ENCODE assay signal across 19 mouse cellular contexts in the genomic region with DNA sequence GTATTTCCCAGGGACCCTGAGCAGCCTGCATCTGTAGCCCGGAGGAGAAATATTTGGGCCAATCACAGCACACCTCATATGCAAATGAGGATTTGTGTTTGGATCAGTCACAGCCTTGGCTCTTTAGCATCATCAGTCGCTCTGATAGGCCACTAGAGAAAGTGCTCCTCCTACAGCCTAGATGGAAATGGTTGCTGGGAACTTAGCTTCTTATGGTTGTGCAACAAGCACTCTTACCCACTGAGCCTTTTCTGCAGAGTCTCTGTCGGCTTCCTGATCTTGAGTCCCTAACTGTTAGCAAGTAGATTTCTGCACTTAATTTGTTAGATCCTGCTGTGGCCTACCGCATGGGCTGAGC. TPM values are rescaled to one million over a fixed set of nuclear protein-coding genes. Genes with fewer than 3 reads are reported as not detected.
DNase-seq lines count a peak whose midpoint lies in the region; ATAC-seq and TF ChIP-seq lines count a peak whose summit lies in the region.
"Had no signal": no experiment of that assay in that cellular context is flagged by ENCODE, and none has a peak within 500 bp of the region (broad histone marks: within the 10 kb centered on the region; RNA-seq: fewer than 3 reads in every experiment).

No protein-coding gene starts in this region.

- WGBS in kidney, postnatal 0 days: 96% methylated on average over 4 of the region's 4 CpGs
- WGBS in midbrain, embryonic 11.5 days: 86% methylated on average over 4 of the region's 4 CpGs
- 75% methylated on average over 4 of the region's 4 CpGs for WGBS in midbrain, embryonic 16.5 days
- 94% methylated on average over 4 of the region's 4 CpGs for whole genome bisulfite sequencing in intestine, embryonic 16.5 days

- no peak for DNase-seq in gastrocnemius, adult 2 months
- DNase-seq in gastrocnemius, postnatal 36 days: no peak
- DNase-seq in kidney, postnatal 0 days (ENCODE audit: low spot score): no peak
- no peak for DNase-seq in kidney, postnatal 14 days
- DNase-seq in midbrain, embryonic 11.5 days (ENCODE audit: low spot score, missing footprints): no peak
- DNase-seq: adrenal gland, postnatal 25 days; cerebellum, adult 9-11 months; heart, postnatal 10 days; right cerebral cortex, adult 18-20 months; right cerebral cortex, postnatal 4 days; thymus, adult 18-20 months; thymus, postnatal 36 days had no signal

- H3K36me3 ChIP-seq in kidney, postnatal 0 days (ENCODE audit: insufficient read depth, low read length): no peaks in the 10 kb centered on the region
- H3K36me3 ChIP-seq in midbrain, embryonic 11.5 days (ENCODE audit: control insufficient read depth, insufficient read depth, low read length): no peaks in the 10 kb centered on the region
- H3K36me3 ChIP-seq in midbrain, embryonic 16.5 days (ENCODE audit: control insufficient read depth, insufficient read depth, low read length): no peaks in the 10 kb centered on the region
- H3K36me3 ChIP-seq in intestine, embryonic 16.5 days (ENCODE audit: control insufficient read depth, insufficient read depth, low read length): no peaks in the 10 kb centered on the region
- H3K36me3 ChIP-seq: embryonic facial prominence, embryonic 15.5 days; heart, embryonic 12.5 days; hindbrain, embryonic 12.5 days had no signal

- no peaks in the 10 kb centered on the region for H3K9me3 ChIP-seq in kidney, postnatal 0 days (replicated peaks; ENCODE audit: low read length)
- no peaks in the 10 kb centered on the region for H3K9me3 ChIP-seq in midbrain, embryonic 11.5 days (ENCODE audit: control insufficient read depth, low read length)
- H3K9me3 ChIP-seq in midbrain, embryonic 16.5 days (replicated peaks; ENCODE audit: control insufficient read depth, low read length, poor library complexity, severe bottlenecking): no peaks in the 10 kb centered on the region
- no peaks in the 10 kb centered on the region for H3K9me3 ChIP-seq in intestine, embryonic 16.5 days (ENCODE audit: control insufficient read depth, low read length)
- H3K9me3 ChIP-seq: embryonic facial prominence, embryonic 15.5 days; hindbrain, embryonic 12.5 days had no signal

- no peak overlapping the region for H3K4me2 ChIP-seq in kidney, postnatal 0 days (ENCODE audit: low read length)
- H3K4me2 ChIP-seq in midbrain, embryonic 11.5 days: no peak overlapping the region
- no peak overlapping the region for H3K4me2 ChIP-seq in midbrain, embryonic 16.5 days (ENCODE audit: low read length)
- H3K4me2 ChIP-seq in intestine, embryonic 16.5 days (ENCODE audit: low read depth, low read length): no peak overlapping the region
- H3K4me2 ChIP-seq: embryonic facial prominence, embryonic 15.5 days; heart, embryonic 12.5 days; hindbrain, embryonic 12.5 days; liver, embryonic 11.5 days had no signal

- H3K4me3 ChIP-seq in gastrocnemius, adult 2 months: no peak overlapping the region
- H3K4me3 ChIP-seq in kidney, postnatal 0 days (replicated peaks; ENCODE audit: low read depth, low read length): no peak overlapping the region
- no peak overlapping the region for H3K4me3 ChIP-seq in midbrain, embryonic 11.5 days (ENCODE audit: low read depth, low read length)
- H3K4me3 ChIP-seq in midbrain, embryonic 16.5 days (ENCODE audit: low read depth, low read length): no peak overlapping the region
- no peak overlapping the region for H3K4me3 ChIP-seq in intestine, embryonic 16.5 days (ENCODE audit: low read length)
- H3K4me3 ChIP-seq: embryonic facial prominence, embryonic 15.5 days; heart, embryonic 12.5 days; hindbrain, embryonic 12.5 days had no signal

- ATAC-seq in kidney, postnatal 0 days (replicated peaks; ENCODE audit: low FRiP score, low read depth): no peak
- 0 out of 2 replicates have a peak, but pooled peaks have one; percentile 27 for ATAC-seq in midbrain, embryonic 11.5 days (ENCODE audit: low FRiP score)
- ATAC-seq in midbrain, embryonic 16.5 days: no peak
- ATAC-seq in intestine, embryonic 16.5 days: no peak
- ATAC-seq: forebrain, embryonic 14.5 days had no signal

- intact Hi-C loops in gastrocnemius, adult 2 months (cut with DNase I): no loop called here
- intact Hi-C loops in gastrocnemius, postnatal 36 days (cut with DNase I): no loop called here

- H3K9ac ChIP-seq in kidney, postnatal 0 days (ENCODE audit: low read depth, low read length): no peak overlapping the region
- no peak overlapping the region for H3K9ac ChIP-seq in midbrain, embryonic 11.5 days (ENCODE audit: low read length)
- no peak overlapping the region for H3K9ac ChIP-seq in midbrain, embryonic 16.5 days (ENCODE audit: low read depth, low read length)
- H3K9ac ChIP-seq in intestine, embryonic 16.5 days (ENCODE audit: low read depth, low read length): no peak overlapping the region
- H3K9ac ChIP-seq: embryonic facial prominence, embryonic 15.5 days; heart, embryonic 12.5 days; hindbrain, embryonic 12.5 days had no signal

- no peaks in the 10 kb centered on the region for H3K27me3 ChIP-seq in kidney, postnatal 0 days (ENCODE audit: insufficient read depth, low read length)
- no peaks in the 10 kb centered on the region for H3K27me3 ChIP-seq in midbrain, embryonic 11.5 days (ENCODE audit: control insufficient read depth, insufficient read depth, low read length)
- no peaks in the 10 kb centered on the region for H3K27me3 ChIP-seq in midbrain, embryonic 16.5 days (ENCODE audit: control insufficient read depth, insufficient read depth, low read depth, low read length)
- H3K27me3 ChIP-seq in intestine, embryonic 16.5 days (replicated peaks; ENCODE audit: control insufficient read depth, insufficient read depth, low read length): no peaks in the 10 kb centered on the region
- H3K27me3 ChIP-seq: embryonic facial prominence, embryonic 15.5 days; heart, embryonic 12.5 days; hindbrain, embryonic 12.5 days had no signal

- peak overlapping the region; percentile 46; the same call in 1 of the 2 replicates for H3K27ac ChIP-seq in gastrocnemius, adult 2 months
- H3K27ac ChIP-seq in kidney, postnatal 0 days: 0 out of 2 replicates have a peak overlapping the region, but pooled peaks have one; percentile 36
- no peak overlapping the region for H3K27ac ChIP-seq in midbrain, embryonic 11.5 days (ENCODE audit: low read depth, low read length)
- H3K27ac ChIP-seq in midbrain, embryonic 16.5 days (ENCODE audit: low read length): no peak overlapping the region
- no peak overlapping the region for H3K27ac ChIP-seq in intestine, embryonic 16.5 days (ENCODE audit: low read length)
- H3K27ac ChIP-seq: embryonic facial prominence, embryonic 15.5 days; hindbrain, embryonic 12.5 days had no signal

- no peak for TF ChIP-seq CTCF in gastrocnemius, adult 2 months (IDR thresholded peaks at IDR 0.05)
- no peak for TF ChIP-seq CTCF in kidney, postnatal 0 days (IDR thresholded peaks at IDR 0.05; ENCODE audit: low read depth)

- no peaks in the 10 kb centered on the region for H3K4me1 ChIP-seq in kidney, postnatal 0 days (replicated peaks; ENCODE audit: insufficient read depth, low read length)
- peaks cover 6% of the 10 kb centered on the region for H3K4me1 ChIP-seq in midbrain, embryonic 11.5 days (ENCODE audit: control insufficient read depth, insufficient read depth, low read length)
- peaks cover 5% of the 10 kb centered on the region; the same call in 1 of the 2 replicates for H3K4me1 ChIP-seq in midbrain, embryonic 16.5 days (ENCODE audit: control insufficient read depth, insufficient read depth, low read length)
- no peaks in the 10 kb centered on the region; the same call in 1 of the 2 replicates for H3K4me1 ChIP-seq in intestine, embryonic 16.5 days (ENCODE audit: control insufficient read depth, insufficient read depth, low read length)
- H3K4me1 ChIP-seq: heart, embryonic 12.5 days had no signal

RNA-seq across cellular contexts. Expression of gene Stt3b, which starts 16.3 kb away (rescaled TPM):
- 10 to 100 TPM; 66.0 to 96.1 TPM for total RNA-seq in gastrocnemius, adult 2 months (2021)
- total RNA-seq in gastrocnemius, postnatal 36 days (2021): 10 to 100 TPM; 67.9 to 78.6 TPM
- 72.0 and 75.4 TPM in 2 replicates for polyA plus RNA-seq in kidney, postnatal 0 days (2015; fragmentation: Nextera tagmentation; extraction: Ambion mirVana)
- polyA plus RNA-seq in midbrain, embryonic 11.5 days (2014; fragmentation: Nextera tagmentation; extraction: Ambion mirVana): 107 and 112 TPM in 2 replicates
- 74.8 and 79.1 TPM in 2 replicates for polyA plus RNA-seq in midbrain, embryonic 16.5 days (2015; fragmentation: Nextera tagmentation; extraction: Ambion mirVana)
- 108 and 127 TPM in 2 replicates for polyA plus RNA-seq in intestine, embryonic 16.5 days (2015; fragmentation: Nextera tagmentation; extraction: Ambion mirVana)

Comparison
In these comparisons a context has a peak if more than half of its experiments do, and no peak if none do; other contexts are left out.
1. H3K27ac ChIP-seq: peak in gastrocnemius, adult 2 months (single experiment) and kidney, postnatal 0 days (single experiment); none in midbrain, embryonic 11.5 days (single experiment), midbrain, embryonic 16.5 days (single experiment) and intestine, embryonic 16.5 days (single experiment).